Mouse (Mus musculus): ENCODE measurements around the gene Zswim8. TPM values are rescaled to one million over a fixed set of nuclear protein-coding genes. Genes with fewer than 3 reads are reported as not detected.

The Zswim8 gene
- polyA plus RNA-seq, 1 experiment from 2014 or later, result 40.1 TPM

Small RNAs within 50 kb of the gene (microRNA-seq; reads per million reads assigned to microRNA genes)
- 0.52 reads per million for gene Mir6946 (ENCODE audit: borderline number of aligned reads)

Other genes with a start within 250 kb of the Zswim8 start
- 56.4 and 61.7 TPM in 2 replicates for gene Anxa7, start 227.4 kb upstream of the Zswim8 start, polyA plus RNA-seq (2015; fragmentation: Nextera tagmentation; extraction: Ambion mirVana)
- gene Mss51, start 210.7 kb upstream of the Zswim8 start, polyA plus RNA-seq (2015; fragmentation: Nextera tagmentation; extraction: Ambion mirVana), result 1.9 and 2.0 TPM in 2 replicates
- 46.7 and 50.2 TPM in 2 replicates for gene Ppp3cb, start 161.0 kb upstream of the Zswim8 start, polyA plus RNA-seq (2015; fragmentation: Nextera tagmentation; extraction: Ambion mirVana)
- 5.6 and 6.6 TPM in 2 replicates for gene Usp54, start 66.5 kb upstream of the Zswim8 start, polyA plus RNA-seq (2015; fragmentation: Nextera tagmentation; extraction: Ambion mirVana)
- gene Myoz1, start 51.0 kb upstream of the Zswim8 start, polyA plus RNA-seq (2015; fragmentation: Nextera tagmentation; extraction: Ambion mirVana), result 7.0 and 9.7 TPM in 2 replicates
- gene Synpo2l, start 39.2 kb upstream of the Zswim8 start, polyA plus RNA-seq (2015; fragmentation: Nextera tagmentation; extraction: Ambion mirVana), result 30.1 and 37.7 TPM in 2 replicates
- 86.8 and 92.5 TPM in 2 replicates for gene Sec24c, start 33.2 kb upstream of the Zswim8 start, polyA plus RNA-seq (2015; fragmentation: Nextera tagmentation; extraction: Ambion mirVana)
- 32.3 and 34.2 TPM in 2 replicates for gene Fut11, start 12.6 kb upstream of the Zswim8 start, polyA plus RNA-seq (2015; fragmentation: Nextera tagmentation; extraction: Ambion mirVana)
- 166 and 171 TPM in 2 replicates for gene Chchd1, start 4.5 kb upstream of the Zswim8 start, polyA plus RNA-seq (2015; fragmentation: Nextera tagmentation; extraction: Ambion mirVana)
- 35.1 and 38.8 TPM in 2 replicates for gene Ndst2, start 27.0 kb downstream of the Zswim8 start, polyA plus RNA-seq (2015; fragmentation: Nextera tagmentation; extraction: Ambion mirVana)
- gene Camk2g, start 86.5 kb downstream of the Zswim8 start, polyA plus RNA-seq (2015; fragmentation: Nextera tagmentation; extraction: Ambion mirVana), result 54.3 and 56.3 TPM in 2 replicates
- gene Plau, start 129.1 kb downstream of the Zswim8 start, polyA plus RNA-seq (2015; fragmentation: Nextera tagmentation; extraction: Ambion mirVana), result 4.5 TPM in 2 replicates
- gene Vcl, start 221.8 kb downstream of the Zswim8 start, polyA plus RNA-seq (2015; fragmentation: Nextera tagmentation; extraction: Ambion mirVana), result 49.6 and 51.7 TPM in 2 replicates

Data from embryonic facial prominence, embryonic 15.5 days (tissue).